Comparison of ENCODE assay signal across 8 mouse cellular contexts in genomic region chr11:32225222-32226104, GRCm38 (mm10). TPM values are rescaled to one million over a fixed set of nuclear protein-coding genes. Genes with fewer than 3 reads are reported as not detected.
DNase-seq lines count a peak whose midpoint lies in the region; ATAC-seq and TF ChIP-seq lines count a peak whose summit lies in the region.

No protein-coding gene starts in this region.

- peak overlapping the region; percentile 98 for H3K4me3 ChIP-seq in megakaryocyte, embryonic 14.5 days (replicated peaks)
- peak overlapping the region; percentile 69 for H3K4me3 ChIP-seq in embryonic facial prominence, embryonic 10.5 days
- H3K4me3 ChIP-seq in heart, embryonic 15.5 days, result peak overlapping the region; percentile 70
- H3K4me3 ChIP-seq in limb, embryonic 14.5 days (replicated peaks; ENCODE audit: low read length), result no peak overlapping the region
- peak overlapping the region; percentile 35 for H3K4me3 ChIP-seq in myocyte

- peak; percentile 40 for DNase-seq in embryonic facial prominence, embryonic 10.5 days (ENCODE audit: low spot score)
- DNase-seq in limb, embryonic 14.5 days (ENCODE audit: low spot score), result peak; percentile 40

- no peak for ATAC-seq in megakaryocyte, adult 5-6 weeks (ENCODE audit: poor library complexity, severe bottlenecking)
- ATAC-seq in heart, embryonic 15.5 days (replicated peaks; ENCODE audit: insufficient number of reproducible peaks, insufficient read depth, low FRiP score, low read depth), result peak; percentile 20; the same call in 1 of the 2 replicates
- no peak for ATAC-seq in limb, embryonic 14.5 days (ENCODE audit: low FRiP score, low read depth)
- ATAC-seq in megakaryocyte-erythroid progenitor cell, adult 5-6 weeks (replicated peaks; ENCODE audit: low FRiP score, low TSS enrichment, poor library complexity, severe bottlenecking), result no peak
- ATAC-seq in monocyte, adult 5-6 weeks (replicated peaks; ENCODE audit: insufficient number of reproducible peaks, low FRiP score, low TSS enrichment, poor library complexity, severe bottlenecking), result no peak

- H3K27ac ChIP-seq in embryonic facial prominence, embryonic 10.5 days (replicated peaks), result peak overlapping the region; percentile 90
- peak overlapping the region; percentile 88 for H3K27ac ChIP-seq in heart, embryonic 15.5 days
- H3K27ac ChIP-seq in limb, embryonic 14.5 days (replicated peaks; ENCODE audit: low read depth, low read length), result peak overlapping the region; percentile 88

- TF ChIP-seq POLR2A in limb, embryonic 14.5 days (IDR thresholded peaks at IDR 0.05; ENCODE audit: borderline replicate concordance, extremely low read depth, insufficient read depth, insufficient read length), result no peak
- TF ChIP-seq POLR2A in myocyte (IDR thresholded peaks at IDR 0.05; ENCODE audit: insufficient read length, low read depth), result no peak

- no peak overlapping the region for H3ac ChIP-seq in myocyte (ENCODE audit: control insufficient read depth, insufficient read length)

- H3K27me3 ChIP-seq in megakaryocyte, embryonic 14.5 days (replicated peaks), result peaks cover 36% of the 10 kb centered on the region
- H3K27me3 ChIP-seq in embryonic facial prominence, embryonic 10.5 days (replicated peaks; ENCODE audit: low read depth, poor library complexity, severe bottlenecking), result peaks cover 17% of the 10 kb centered on the region; the same call in 1 of the 2 replicates
- H3K27me3 ChIP-seq in heart, embryonic 15.5 days, result no peaks in the 10 kb centered on the region
- no peaks in the 10 kb centered on the region for H3K27me3 ChIP-seq in limb, embryonic 14.5 days (ENCODE audit: control insufficient read depth, insufficient read depth, low read length)
- no peaks in the 10 kb centered on the region for H3K27me3 ChIP-seq in myocyte (ENCODE audit: control insufficient read depth, insufficient read depth, insufficient read length)

- peak overlapping the region; percentile 85; the same call in 1 of the 2 replicates for H3K4me2 ChIP-seq in heart, embryonic 15.5 days
- H3K4me2 ChIP-seq in limb, embryonic 14.5 days (replicated peaks; ENCODE audit: low read depth, low read length, severe bottlenecking), result 0 out of 2 replicates have a peak overlapping the region, but pooled peaks have one; percentile 10
- H3K4me2 ChIP-seq in myocyte (ENCODE audit: low read depth), result peak overlapping the region; percentile 76

- WGBS in embryonic facial prominence, embryonic 10.5 days, result 49% methylated on average over 7 of the region's 7 CpGs
- WGBS in heart, embryonic 15.5 days, result 39% methylated on average over 7 of the region's 7 CpGs
- WGBS in limb, embryonic 14.5 days, result 43% methylated on average over 7 of the region's 7 CpGs

- H3K9ac ChIP-seq in heart, embryonic 15.5 days, result 0 out of 2 replicates have a peak overlapping the region, but pooled peaks have one; percentile 2
- H3K9ac ChIP-seq in limb, embryonic 14.5 days (ENCODE audit: low read depth, low read length, severe bottlenecking), result no peak overlapping the region

- H3K36me3 ChIP-seq in megakaryocyte, embryonic 14.5 days (replicated peaks; ENCODE audit: low read length), result peaks cover 30% of the 10 kb centered on the region
- H3K36me3 ChIP-seq in embryonic facial prominence, embryonic 10.5 days (replicated peaks), result peaks cover 25% of the 10 kb centered on the region
- H3K36me3 ChIP-seq in heart, embryonic 15.5 days, result 0 out of 2 replicates have a peak, but pooled peaks cover 5% of the 10 kb centered on the region
- peaks cover 18% of the 10 kb centered on the region for H3K36me3 ChIP-seq in limb, embryonic 14.5 days (ENCODE audit: control insufficient read depth, insufficient read depth, low read length)
- H3K36me3 ChIP-seq in myocyte (ENCODE audit: control insufficient read depth, insufficient read depth), result peaks cover 3% of the 10 kb centered on the region

- H3K79me2 ChIP-seq in myocyte (ENCODE audit: control insufficient read depth, insufficient read depth), result peaks cover 12% of the 10 kb centered on the region

- H3K9me3 ChIP-seq in megakaryocyte, embryonic 14.5 days, result peaks cover 12% of the 10 kb centered on the region; the same call in 1 of the 2 replicates
- H3K9me3 ChIP-seq in embryonic facial prominence, embryonic 10.5 days, result no peaks in the 10 kb centered on the region
- H3K9me3 ChIP-seq in heart, embryonic 15.5 days (replicated peaks), result no peaks in the 10 kb centered on the region
- no peaks in the 10 kb centered on the region for H3K9me3 ChIP-seq in limb, embryonic 14.5 days (ENCODE audit: control insufficient read depth, low read length)

- H3K4me1 ChIP-seq in megakaryocyte, embryonic 14.5 days, result peaks cover 79% of the 10 kb centered on the region
- H3K4me1 ChIP-seq in embryonic facial prominence, embryonic 10.5 days, result peaks cover 69% of the 10 kb centered on the region
- H3K4me1 ChIP-seq in heart, embryonic 15.5 days (replicated peaks), result peaks cover 53% of the 10 kb centered on the region
- H3K4me1 ChIP-seq in limb, embryonic 14.5 days (ENCODE audit: control insufficient read depth, insufficient read depth, low read length), result peaks cover 45% of the 10 kb centered on the region

RNA-seq across cellular contexts. Expression of gene Mpg, which starts 0.8 kb away (rescaled TPM):
- polyA plus RNA-seq in megakaryocyte, embryonic 14.5 days (2012; ENCODE audit: insufficient read depth, low replicate concordance), result 3.6 and 8.8 TPM in 2 replicates
- 9.8 and 12.1 TPM in 2 replicates for total RNA-seq in megakaryocyte, adult 5-6 weeks (2015)
- total RNA-seq in megakaryocyte, adult 5-6 weeks (2017), result 6.8 and 9.9 TPM in 2 replicates
- polyA plus RNA-seq in embryonic facial prominence, embryonic 10.5 days (2016; fragmentation: Nextera tagmentation; extraction: Ambion mirVana), result 31.3 and 33.2 TPM in 2 replicates
- 14.3 and 22.4 TPM in 2 replicates for polyA plus RNA-seq in heart, embryonic 15.5 days (2015; fragmentation: Nextera tagmentation; extraction: Ambion mirVana)
- 27.1 and 27.9 TPM in 2 replicates for polyA plus RNA-seq in limb, embryonic 14.5 days (2012; rRNA removed)
- 40.1 and 43.9 TPM in 2 replicates for polyA plus RNA-seq in limb, embryonic 14.5 days (2014; fragmentation: Nextera tagmentation; extraction: Ambion mirVana)
- polyA plus RNA-seq in myocyte (2012; fragmentation: generic; extraction: Trizol), result 23.8 TPM
- total RNA-seq in megakaryocyte-erythroid progenitor cell, adult 5-6 weeks (2014; fragmentation: Nextera tagmentation), result 11.1 and 18.5 TPM in 2 replicates
- total RNA-seq in megakaryocyte-erythroid progenitor cell, adult 5-6 weeks (2017), result 8.9 and 10.8 TPM in 2 replicates
- total RNA-seq in monocyte, adult 5-6 weeks (2017), result 6.3 to 14.3 TPM (median 9.1 TPM) in 3 replicates

RNA-seq across cellular contexts. Expression of gene Rhbdf1, which starts 3.4 kb away (rescaled TPM):
- polyA plus RNA-seq in megakaryocyte, embryonic 14.5 days (2012; ENCODE audit: insufficient read depth, low replicate concordance), result 16.1 and 37.2 TPM in 2 replicates
- total RNA-seq in megakaryocyte, adult 5-6 weeks (2015), result not detected in 2 replicates
- total RNA-seq in megakaryocyte, adult 5-6 weeks (2017), result not detected in 2 replicates
- polyA plus RNA-seq in embryonic facial prominence, embryonic 10.5 days (2016; fragmentation: Nextera tagmentation; extraction: Ambion mirVana), result 32.2 and 33.1 TPM in 2 replicates
- polyA plus RNA-seq in heart, embryonic 15.5 days (2015; fragmentation: Nextera tagmentation; extraction: Ambion mirVana), result 35.6 and 42.8 TPM in 2 replicates
- polyA plus RNA-seq in limb, embryonic 14.5 days (2012; rRNA removed), result 136 and 234 TPM in 2 replicates
- 61.5 and 68.3 TPM in 2 replicates for polyA plus RNA-seq in limb, embryonic 14.5 days (2014; fragmentation: Nextera tagmentation; extraction: Ambion mirVana)
- 73.3 TPM for polyA plus RNA-seq in myocyte (2012; fragmentation: generic; extraction: Trizol)
- 0.87 TPM in 1 of 2 replicates, not detected in the other for total RNA-seq in megakaryocyte-erythroid progenitor cell, adult 5-6 weeks (2014; fragmentation: Nextera tagmentation)
- 0.76 TPM in 1 of 2 replicates, not detected in the other for total RNA-seq in megakaryocyte-erythroid progenitor cell, adult 5-6 weeks (2017)
- 0.48 to 2.3 TPM (median 1.9 TPM) in 3 replicates for total RNA-seq in monocyte, adult 5-6 weeks (2017)

RNA-seq across cellular contexts. Expression of gene Snrnp25, which starts 20.2 kb away (rescaled TPM):
- polyA plus RNA-seq in megakaryocyte, embryonic 14.5 days (2012; ENCODE audit: insufficient read depth, low replicate concordance), result 15.1 and 78.7 TPM in 2 replicates
- total RNA-seq in megakaryocyte, adult 5-6 weeks (2015), result 38.9 and 42.8 TPM in 2 replicates
- 32.5 and 47.7 TPM in 2 replicates for total RNA-seq in megakaryocyte, adult 5-6 weeks (2017)
- 102 and 106 TPM in 2 replicates for polyA plus RNA-seq in embryonic facial prominence, embryonic 10.5 days (2016; fragmentation: Nextera tagmentation; extraction: Ambion mirVana)
- 34.5 and 45.1 TPM in 2 replicates for polyA plus RNA-seq in heart, embryonic 15.5 days (2015; fragmentation: Nextera tagmentation; extraction: Ambion mirVana)
- polyA plus RNA-seq in limb, embryonic 14.5 days (2012; rRNA removed), result 31.9 and 46.7 TPM in 2 replicates
- 52.1 and 54.5 TPM in 2 replicates for polyA plus RNA-seq in limb, embryonic 14.5 days (2014; fragmentation: Nextera tagmentation; extraction: Ambion mirVana)
- 58.3 TPM for polyA plus RNA-seq in myocyte (2012; fragmentation: generic; extraction: Trizol)
- 44.9 and 56.4 TPM in 2 replicates for total RNA-seq in megakaryocyte-erythroid progenitor cell, adult 5-6 weeks (2014; fragmentation: Nextera tagmentation)
- 42.0 and 59.1 TPM in 2 replicates for total RNA-seq in megakaryocyte-erythroid progenitor cell, adult 5-6 weeks (2017)
- 17.2 to 21.3 TPM (median 19.0 TPM) in 3 replicates for total RNA-seq in monocyte, adult 5-6 weeks (2017)

RNA-seq across cellular contexts. Expression of gene Il9r, which starts 25.4 kb away (rescaled TPM):
- polyA plus RNA-seq in megakaryocyte, embryonic 14.5 days (2012; ENCODE audit: insufficient read depth, low replicate concordance), result not detected in 2 replicates
- total RNA-seq in megakaryocyte, adult 5-6 weeks (2015), result not detected in 2 replicates
- not detected in 2 replicates for total RNA-seq in megakaryocyte, adult 5-6 weeks (2017)
- polyA plus RNA-seq in embryonic facial prominence, embryonic 10.5 days (2016; fragmentation: Nextera tagmentation; extraction: Ambion mirVana), result 0.05 TPM in 1 of 2 replicates, not detected in the other
- 0.09 and 0.77 TPM in 2 replicates for polyA plus RNA-seq in heart, embryonic 15.5 days (2015; fragmentation: Nextera tagmentation; extraction: Ambion mirVana)
- polyA plus RNA-seq in limb, embryonic 14.5 days (2012; rRNA removed), result 0.54 and 0.73 TPM in 2 replicates
- polyA plus RNA-seq in limb, embryonic 14.5 days (2014; fragmentation: Nextera tagmentation; extraction: Ambion mirVana), result 0.21 and 0.32 TPM in 2 replicates
- 0.01 TPM for polyA plus RNA-seq in myocyte (2012; fragmentation: generic; extraction: Trizol)
- total RNA-seq in megakaryocyte-erythroid progenitor cell, adult 5-6 weeks (2014; fragmentation: Nextera tagmentation), result not detected in 2 replicates
- total RNA-seq in megakaryocyte-erythroid progenitor cell, adult 5-6 weeks (2017), result 0.19 TPM in 1 of 2 replicates, not detected in the other
- 0.11 to 4.6 TPM (median 3.1 TPM) in 3 replicates for total RNA-seq in monocyte, adult 5-6 weeks (2017)

RNA-seq across cellular contexts. Expression of gene Nprl3, which starts 42.0 kb away (rescaled TPM):
- 14.4 and 52.1 TPM in 2 replicates for polyA plus RNA-seq in megakaryocyte, embryonic 14.5 days (2012; ENCODE audit: insufficient read depth, low replicate concordance)
- 6.6 and 10.7 TPM in 2 replicates for total RNA-seq in megakaryocyte, adult 5-6 weeks (2015)
- total RNA-seq in megakaryocyte, adult 5-6 weeks (2017), result 9.5 and 11.9 TPM in 2 replicates
- polyA plus RNA-seq in embryonic facial prominence, embryonic 10.5 days (2016; fragmentation: Nextera tagmentation; extraction: Ambion mirVana), result 45.9 and 47.8 TPM in 2 replicates
- 29.8 and 33.6 TPM in 2 replicates for polyA plus RNA-seq in heart, embryonic 15.5 days (2015; fragmentation: Nextera tagmentation; extraction: Ambion mirVana)
- 88.8 and 114 TPM in 2 replicates for polyA plus RNA-seq in limb, embryonic 14.5 days (2012; rRNA removed)
- polyA plus RNA-seq in limb, embryonic 14.5 days (2014; fragmentation: Nextera tagmentation; extraction: Ambion mirVana), result 29.4 and 30.9 TPM in 2 replicates
- 57.4 TPM for polyA plus RNA-seq in myocyte (2012; fragmentation: generic; extraction: Trizol)
- 45.7 and 65.0 TPM in 2 replicates for total RNA-seq in megakaryocyte-erythroid progenitor cell, adult 5-6 weeks (2014; fragmentation: Nextera tagmentation)
- 12.9 and 35.6 TPM in 2 replicates for total RNA-seq in megakaryocyte-erythroid progenitor cell, adult 5-6 weeks (2017)
- total RNA-seq in monocyte, adult 5-6 weeks (2017), result 15.3 to 23.5 TPM (median 19.7 TPM) in 3 replicates

Comparison
In these comparisons a context has a peak if more than half of its experiments do, and no peak if none do; other contexts are left out.
1. H3K4me2 ChIP-seq: peak in every context shown above with its lines; median percentile 85 in heart, embryonic 15.5 days; 76 in myocyte; 10 in limb, embryonic 14.5 days.